Comparison of ENCODE assay signal across 8 mouse cellular contexts in the genomic region with DNA sequence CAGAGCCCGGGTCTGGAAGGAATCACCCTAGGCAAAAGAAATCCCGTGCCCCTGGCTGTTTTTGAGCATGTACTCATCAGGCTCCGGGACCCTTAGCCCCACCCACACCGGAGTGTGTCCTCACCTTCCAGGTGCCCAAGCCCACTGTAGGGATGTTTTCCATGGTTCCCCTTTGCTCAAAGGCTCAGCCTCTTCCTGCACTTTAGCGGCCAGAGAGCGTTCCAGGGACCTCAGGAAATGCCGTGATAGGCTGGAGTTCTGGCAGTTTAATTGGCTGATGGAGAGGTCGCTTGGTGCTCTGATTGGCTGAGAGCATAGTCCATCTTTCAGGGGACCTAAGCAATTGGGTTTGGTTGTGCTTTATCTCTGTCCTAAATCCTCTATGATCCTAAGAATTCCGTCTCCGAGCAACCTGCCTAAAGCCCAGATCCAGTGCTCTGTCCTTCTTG. TPM values are rescaled to one million over a fixed set of nuclear protein-coding genes. Genes with fewer than 3 reads are reported as not detected.
A peak's percentile ranks its signal among the peaks of the same experiment; 100 is the strongest.
DNase-seq lines count a peak whose midpoint lies in the region; ATAC-seq lines count a peak whose summit lies in the region.

A gene (minus strand): TSS at position 214 of the 449 bp plus-strand sequence.

- peak within 1 kb of the TSS; percentile 67 for H3K9ac ChIP-seq in lung, embryonic 16.5 days (ENCODE audit: low read length)

- ATAC-seq in hematopoietic stem cell, adult 5-6 weeks (replicated peaks in 1 of 2; ENCODE audit: insufficient read depth in 1 of 2, low FRiP score in 2 of 2, low TSS enrichment in 1 of 2, low read depth in 1 of 2, poor library complexity in 2 of 2, severe bottlenecking in 2 of 2) = peak; percentile 100
- peak; percentile 100 for ATAC-seq in lung, embryonic 16.5 days (ENCODE audit: low read depth)

- H3K36me3 ChIP-seq in lung, embryonic 16.5 days (ENCODE audit: control insufficient read depth, insufficient read depth, low read length) = no peaks in the 10 kb centered on the region

- no peaks in the 10 kb centered on the region for H3K4me1 ChIP-seq in lung, embryonic 16.5 days (replicated peaks; ENCODE audit: control insufficient read depth, insufficient read depth, low read length)

- peak within 1 kb of the TSS; percentile 66 for H3K4me2 ChIP-seq in lung, embryonic 16.5 days (ENCODE audit: low read depth, low read length)

- DNase-seq in MEL-GATA-1-ER (ENCODE audit: extremely low read depth, low read depth) = peak; percentile 97
- peak; percentile 89 for DNase-seq in cerebellum, adult 8-10 months
- DNase-seq in forelimb bud, embryonic 11.5 days (ENCODE audit: low read depth, low spot score) = peak; percentile 88
- peak; percentile 89 for DNase-seq in layer of hippocampus, adult 9-10 months (ENCODE audit: low spot score)
- peak; percentile 52 for DNase-seq in ovary, postnatal 10 days (ENCODE audit: low spot score)
- DNase-seq in thymus, postnatal 10 days (ENCODE audit: low spot score in 2 of 2) = peak; percentile 48 to 56

- H3K9me3 ChIP-seq in lung, embryonic 16.5 days (ENCODE audit: control insufficient read depth, low read length) = no peaks in the 10 kb centered on the region

- 3% methylated on average over 10 of the region's 10 CpGs for WGBS in lung, embryonic 16.5 days

- H3K27me3 ChIP-seq in lung, embryonic 16.5 days (ENCODE audit: control insufficient read depth, insufficient read depth, low read depth, low read length) = no peaks in the 10 kb centered on the region

- H3K27ac ChIP-seq in lung, embryonic 16.5 days (ENCODE audit: low read length) = peak within 1 kb of the TSS; percentile 56; the same call in 1 of the 2 replicates

- H3K4me3 ChIP-seq in lung, embryonic 16.5 days (ENCODE audit: low read length) = peak within 1 kb of the TSS; percentile 62

RNA-seq across cellular contexts. Expression of the gene that starts here (rescaled TPM):
- total RNA-seq in hematopoietic stem cell, adult 5-6 weeks (2017) = 14.5 and 18.7 TPM in 2 replicates
- polyA plus RNA-seq in lung, embryonic 16.5 days (2015; fragmentation: Nextera tagmentation; extraction: Ambion mirVana) = 38.1 and 46.2 TPM in 2 replicates

Comparison
In these comparisons a context has a peak if more than half of its experiments do, and no peak if none do; other contexts are left out.
1. Peak in every context shown above with its lines: DNase-seq, ATAC-seq, H3K4me3 ChIP-seq and H3K27ac ChIP-seq.